Mouse (Mus musculus) heart, embryonic 13.5 days (tissue): ENCODE measurements at regions not wholly inside any gene's neighbourhood (a gene's known extent, or its start where the extent isn't known, plus 50 kb on each side); places are given as distances from the start of the nearest gene placed in this dataset.

Experiments
- ATAC-seq: fragments of 200-750 bp; cut with Nextera tagmentation; 2 replicates; pipeline ENCODE4 v1.8.0; 2017; ENCODE audit warnings: moderate TSS enrichment; ENCODE audit not compliant: insufficient number of reproducible peaks, low FRiP score, low TSS enrichment; ENCODE audit errors: extremely low read depth
- H3K27ac ChIP-seq: fragments of 300-500 bp; sonication (generic); replicated peaks from 2 replicates; pipeline ENCODE4 v1.5.1; 2015; ENCODE audit warnings: moderate library complexity, mild to moderate bottlenecking, inconsistent platforms
- H3K27me3 ChIP-seq: fragments of 300-500 bp; sonication (generic); replicated peaks from 2 replicates; pipeline ENCODE4 v1.6.1; 2015; ENCODE audit warnings: mild to moderate bottlenecking, inconsistent platforms
- H3K36me3 ChIP-seq: fragments of 300-500 bp; sonication (generic); 2 replicates; pipeline ENCODE4 v1.6.1; 2015; ENCODE audit warnings: mild to moderate bottlenecking, inconsistent platforms
- H3K4me1 ChIP-seq: fragments of 300-500 bp; sonication (generic); 2 replicates; pipeline ENCODE4 v1.6.1; 2015; ENCODE audit warnings: inconsistent platforms
- H3K4me2 ChIP-seq: fragments of 300-500 bp; sonication (generic); 2 replicates; pipeline ENCODE4 v1.6.1; 2015; ENCODE audit warnings: inconsistent platforms, mild to moderate bottlenecking, moderate library complexity
- H3K4me3 ChIP-seq: fragments of 300-500 bp; sonication (generic); 2 replicates; pipeline ENCODE4 v1.5.1; 2015; ENCODE audit warnings: moderate library complexity, mild to moderate bottlenecking, inconsistent platforms
- H3K9ac ChIP-seq: fragments of 300-500 bp; sonication (generic); 2 replicates; pipeline ENCODE4 v1.6.1; 2015; ENCODE audit warnings: inconsistent platforms, mild to moderate bottlenecking, moderate library complexity
- H3K9me3 ChIP-seq: fragments of 300-500 bp; sonication (generic); 2 replicates; pipeline ENCODE4 v1.6.1; 2016; ENCODE audit warnings: inconsistent platforms
- WGBS: fragments of 180-500 bp; shearing (Covaris S2); methylation state at CpG from one replicate; pipeline ENCODE4 v1.1.7; 2015; ENCODE audit warnings: mixed read lengths; 5-methylcytosine and 5-hydroxymethylcytosine counted together

- H3K4me3 ChIP-seq, result no peak overlapping the region
- 0 out of 2 replicates have a peak, but pooled peaks cover 5% of the 10 kb centered on the region for H3K9me3 ChIP-seq
- no peaks in the 10 kb centered on the region for H3K27me3 ChIP-seq
- no peaks in the 10 kb centered on the region for H3K36me3 ChIP-seq
- H3K27ac ChIP-seq, result no peak overlapping the region
- no peak overlapping the region for H3K9ac ChIP-seq
- WGBS, result 80% methylated on average over 12 of the region's 12 CpGs
- no peak for ATAC-seq
- H3K4me2 ChIP-seq, result no peak overlapping the region
- H3K4me1 ChIP-seq, result no peaks in the 10 kb centered on the region
These were observed 386.3 kb upstream of the Nr2f2 start for GRCm38 (mm10) chr7:70752802-70753218.

- H3K4me2 ChIP-seq, result no peak overlapping the region
- no peaks in the 10 kb centered on the region for H3K27me3 ChIP-seq
- no peaks in the 10 kb centered on the region for H3K4me1 ChIP-seq
- no peak overlapping the region for H3K9ac ChIP-seq
- no peak overlapping the region for H3K4me3 ChIP-seq
- H3K36me3 ChIP-seq, result no peaks in the 10 kb centered on the region
- H3K9me3 ChIP-seq, result no peaks in the 10 kb centered on the region
- ATAC-seq, result no peak
- 51% methylated on average over 3 of the region's 3 CpGs for WGBS
- no peak overlapping the region for H3K27ac ChIP-seq
These were observed 382.3 kb upstream of the Nr2f2 start for GRCm38 (mm10) chr7:70748884-70749283.

DNA sequence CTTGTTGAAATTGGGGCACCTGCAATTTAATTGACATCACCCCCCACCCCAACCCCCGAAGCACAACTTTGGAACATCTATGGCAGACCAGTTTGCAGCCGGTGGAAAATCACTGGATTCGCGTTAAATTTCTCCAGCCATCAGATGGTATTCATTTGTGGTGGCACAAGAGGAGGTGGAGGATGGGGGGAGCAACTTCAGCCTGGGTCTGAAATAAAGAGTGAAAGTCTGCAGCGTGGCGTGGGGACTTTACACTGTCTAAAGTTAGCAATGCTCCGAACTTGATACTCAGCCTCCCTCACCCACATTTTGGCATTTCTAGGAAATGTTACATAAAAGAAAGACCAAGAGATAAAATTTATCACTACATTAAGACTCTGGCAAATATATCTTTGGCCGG is 381.8 kb upstream of the Nr2f2 start:
- Histone ChIP-seq H3K4me1 (no peaks in the 10 kb centered on the region), H3K27ac (no peak overlapping the region), H3K9ac (no peak overlapping the region), H3K27me3 (no peaks in the 10 kb centered on the region), H3K9me3 (no peaks in the 10 kb centered on the region), H3K36me3 (no peaks in the 10 kb centered on the region), H3K4me3 (no peak overlapping the region), H3K4me2 (no peak overlapping the region)
- 73% methylated on average over 8 of the region's 8 CpGs for WGBS
- no peak for ATAC-seq

GRCm38 (mm10) chr7:70744296-70744695 is 377.8 kb upstream of the Nr2f2 start:
- Histone ChIP-seq H3K4me2 (no peak overlapping the region), H3K36me3 (no peaks in the 10 kb centered on the region), H3K27me3 (no peaks in the 10 kb centered on the region), H3K4me3 (no peak overlapping the region), H3K9me3 (0 out of 2 replicates have a peak, but pooled peaks cover 8% of the 10 kb centered on the region), H3K4me1 (no peaks in the 10 kb centered on the region), H3K9ac (no peak overlapping the region), H3K27ac (no peak overlapping the region)
- WGBS, result 67% methylated on average over 18 of the region's 18 CpGs
- ATAC-seq, result no peak

DNA sequence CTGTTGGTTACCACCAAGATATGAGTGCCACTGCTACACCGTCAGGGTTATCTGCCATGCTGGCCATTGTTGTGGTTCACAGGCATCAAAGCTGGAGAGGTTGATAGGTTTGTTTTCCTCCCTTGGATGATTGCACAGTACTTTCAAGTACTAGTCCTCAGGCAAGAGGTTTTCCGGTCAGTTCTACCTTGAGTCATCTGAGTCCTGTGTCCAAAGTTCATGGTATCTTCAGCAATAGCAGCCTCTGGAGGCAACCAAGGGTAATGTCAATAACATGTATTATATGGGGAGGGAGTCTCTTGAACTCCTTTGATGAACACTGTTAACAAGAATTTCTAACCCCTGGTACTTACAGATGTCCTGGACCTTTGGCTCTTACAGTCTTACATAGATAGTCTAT is 369.1 kb upstream of the Nr2f2 start:
- Histone ChIP-seq H3K4me1 (no peaks in the 10 kb centered on the region), H3K9me3 (0 out of 2 replicates have a peak, but pooled peaks cover 8% of the 10 kb centered on the region), H3K4me3 (no peak overlapping the region), H3K27me3 (no peaks in the 10 kb centered on the region), H3K9ac (no peak overlapping the region), H3K27ac (no peak overlapping the region), H3K4me2 (no peak overlapping the region), H3K36me3 (no peaks in the 10 kb centered on the region)
- ATAC-seq, result no peak
- 76% methylated on average over 2 of the region's 2 CpGs for WGBS

DNA sequence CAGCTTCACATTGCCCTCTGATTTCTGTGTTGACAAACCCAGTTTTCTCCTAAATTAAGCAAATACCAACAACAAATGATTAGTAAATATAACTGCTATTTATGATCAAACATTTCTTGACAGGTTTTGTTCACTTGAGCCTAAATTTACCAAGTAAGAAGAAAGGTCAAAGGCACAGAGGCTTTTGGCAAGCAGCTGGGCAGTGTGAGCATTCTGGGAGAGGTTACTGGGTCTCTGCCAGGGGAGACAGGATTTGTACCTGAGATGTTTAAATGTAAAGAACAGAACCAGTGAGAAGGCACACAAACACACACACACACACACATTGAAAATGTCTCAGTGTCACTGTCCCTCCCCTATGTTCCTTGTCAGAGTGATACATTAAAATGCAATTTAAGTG is 367.0 kb upstream of the Nr2f2 start:
- no peak overlapping the region for H3K4me2 ChIP-seq
- H3K4me3 ChIP-seq, result no peak overlapping the region
- no peaks in the 10 kb centered on the region for H3K4me1 ChIP-seq
- H3K27ac ChIP-seq, result no peak overlapping the region
- ATAC-seq, result no peak
- no peaks in the 10 kb centered on the region for H3K36me3 ChIP-seq
- H3K9me3 ChIP-seq, result no peaks in the 10 kb centered on the region
- no peak overlapping the region for H3K9ac ChIP-seq
- no peaks in the 10 kb centered on the region for H3K27me3 ChIP-seq

GRCm38 (mm10) chr7:70729896-70730295 is 363.4 kb upstream of the Nr2f2 start:
- H3K9me3 ChIP-seq, result no peaks in the 10 kb centered on the region
- H3K9ac ChIP-seq, result no peak overlapping the region
- 70% methylated on average over 8 of the region's 8 CpGs for WGBS
- no peaks in the 10 kb centered on the region for H3K36me3 ChIP-seq
- no peaks in the 10 kb centered on the region for H3K4me1 ChIP-seq
- no peak overlapping the region for H3K4me3 ChIP-seq
- no peak overlapping the region for H3K27ac ChIP-seq
- H3K27me3 ChIP-seq, result no peaks in the 10 kb centered on the region
- H3K4me2 ChIP-seq, result no peak overlapping the region
- no peak for ATAC-seq

GRCm38 (mm10) chr7:70718149-70718765 is 351.7 kb upstream of the Nr2f2 start:
- Histone ChIP-seq H3K4me1 (peaks cover 9% of the 10 kb centered on the region; the same call in 1 of the 2 replicates), H3K27ac (no peak overlapping the region), H3K9ac (no peak overlapping the region), H3K4me2 (peak overlapping the region; percentile 62), H3K27me3 (no peaks in the 10 kb centered on the region), H3K9me3 (no peaks in the 10 kb centered on the region), H3K4me3 (peak overlapping the region; percentile 24), H3K36me3 (no peaks in the 10 kb centered on the region)
- 43% methylated on average over 18 of the region's 18 CpGs for WGBS
- no peak for ATAC-seq

DNA sequence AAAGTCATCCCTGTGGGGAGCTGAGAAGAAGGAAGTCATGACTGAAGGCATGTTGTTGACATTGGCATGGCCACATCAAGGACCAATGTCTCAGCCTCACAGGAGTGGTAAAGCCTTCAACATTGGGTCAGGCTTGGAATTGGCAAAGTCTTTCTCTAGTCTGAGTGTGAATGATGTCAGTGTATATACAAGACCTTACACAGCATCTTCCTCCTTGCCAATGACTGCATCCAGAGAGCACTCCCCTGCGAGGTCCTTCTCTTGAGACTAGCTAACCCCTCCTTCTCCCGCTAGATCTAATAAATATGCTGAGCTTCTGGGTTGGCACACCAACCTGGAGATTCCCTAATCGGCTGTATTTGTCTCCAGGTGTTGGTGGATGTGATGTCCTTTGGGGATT is 351.1 kb upstream of the Nr2f2 start:
- ATAC-seq, result no peak

GRCm38 (mm10) chr7:70716811-70717458 is 350.4 kb upstream of the Nr2f2 start:
- Histone ChIP-seq H3K36me3 (no peaks in the 10 kb centered on the region), H3K4me2 (no peak overlapping the region), H3K4me3 (no peak overlapping the region), H3K9ac (no peak overlapping the region), H3K9me3 (no peaks in the 10 kb centered on the region), H3K4me1 (peaks cover 9% of the 10 kb centered on the region; the same call in 1 of the 2 replicates), H3K27ac (no peak overlapping the region), H3K27me3 (no peaks in the 10 kb centered on the region)
- WGBS, result 67% methylated on average over 4 of the region's 4 CpGs
- no peak for ATAC-seq

More for the DNA sequence above, 351.1 kb upstream of the Nr2f2 start:
- no peak overlapping the region for H3K9ac ChIP-seq
- H3K27ac ChIP-seq, result no peak overlapping the region
- H3K27me3 ChIP-seq, result no peaks in the 10 kb centered on the region
- no peaks in the 10 kb centered on the region for H3K36me3 ChIP-seq
- peaks cover 9% of the 10 kb centered on the region; the same call in 1 of the 2 replicates for H3K4me1 ChIP-seq
- WGBS, result 86% methylated on average over 3 of the region's 3 CpGs
- H3K9me3 ChIP-seq, result no peaks in the 10 kb centered on the region
- H3K4me3 ChIP-seq, result no peak overlapping the region
- no peak overlapping the region for H3K4me2 ChIP-seq

- WGBS, result 54% methylated on average over 6 of the region's 6 CpGs
- no peak overlapping the region for H3K4me3 ChIP-seq
- ATAC-seq, result no peak
- H3K27ac ChIP-seq, result no peak overlapping the region
- H3K4me2 ChIP-seq, result no peak overlapping the region
- H3K9me3 ChIP-seq, result no peaks in the 10 kb centered on the region
- H3K4me1 ChIP-seq, result no peaks in the 10 kb centered on the region
- H3K9ac ChIP-seq, result no peak overlapping the region
- H3K27me3 ChIP-seq, result no peaks in the 10 kb centered on the region
- H3K36me3 ChIP-seq, result no peaks in the 10 kb centered on the region
These were observed 345.6 kb upstream of the Nr2f2 start for GRCm38 (mm10) chr7:70712141-70712540.

DNA sequence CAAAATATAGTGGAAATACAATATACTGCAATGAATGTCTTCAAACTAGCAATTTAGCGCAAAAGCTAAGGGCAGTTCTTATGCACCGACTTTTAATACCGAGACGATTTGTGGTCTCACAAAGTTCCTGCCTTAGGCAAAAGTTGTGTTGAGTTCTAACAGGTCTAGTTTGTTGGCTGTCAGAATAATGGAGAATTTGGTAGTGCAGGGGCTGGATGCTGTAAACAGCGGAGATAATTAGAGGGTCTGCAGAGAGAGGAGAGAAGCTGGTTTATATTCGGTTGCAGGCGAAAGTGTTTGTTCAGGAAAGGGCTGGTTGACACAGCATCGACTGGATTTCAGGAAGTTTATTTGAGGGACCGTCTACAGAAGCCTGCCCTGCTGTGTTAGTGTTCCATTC is 339.7 kb upstream of the Nr2f2 start:
- ATAC-seq, result no peak
- Histone ChIP-seq H3K9me3 (no peaks in the 10 kb centered on the region), H3K4me3 (no peak overlapping the region), H3K27me3 (no peaks in the 10 kb centered on the region), H3K27ac (no peak overlapping the region), H3K4me1 (no peaks in the 10 kb centered on the region), H3K9ac (no peak overlapping the region), H3K36me3 (no peaks in the 10 kb centered on the region), H3K4me2 (no peak overlapping the region)
- 75% methylated on average over 9 of the region's 9 CpGs for WGBS
